Mouse (Mus musculus) heart, embryonic 15.5 days (tissue): ENCODE data around the gene Hivep3. TPM values are rescaled to one million over a fixed set of nuclear protein-coding genes. Genes with fewer than 3 reads are reported as not detected.

ENCODE experiments used
- ATAC-seq: fragments of 200-750 bp; cut with Nextera tagmentation; replicated peaks from 2 replicates; pipeline ENCODE4 v1.8.0; 2017; ENCODE audit warnings: low read depth, moderate TSS enrichment; ENCODE audit not compliant: insufficient number of reproducible peaks, insufficient read depth, low FRiP score
- H3K27ac ChIP-seq: fragments of 300-500 bp; sonication (generic); 2 replicates; pipeline ENCODE4 v1.5.1; 2015; ENCODE audit warnings: mild to moderate bottlenecking, inconsistent platforms
- H3K27me3 ChIP-seq: fragments of 300-500 bp; sonication (generic); 2 replicates; pipeline ENCODE4 v1.6.1; 2015; ENCODE audit warnings: inconsistent platforms
- H3K36me3 ChIP-seq: fragments of 300-500 bp; sonication (generic); 2 replicates; pipeline ENCODE4 v1.6.1; 2015; ENCODE audit warnings: mild to moderate bottlenecking, inconsistent platforms
- H3K4me1 ChIP-seq: fragments of 300-500 bp; sonication (generic); replicated peaks from 2 replicates; pipeline ENCODE4 v1.6.1; 2015; ENCODE audit warnings: inconsistent platforms
- H3K4me2 ChIP-seq: fragments of 300-500 bp; sonication (generic); 2 replicates; pipeline ENCODE4 v1.6.1; 2015; ENCODE audit warnings: inconsistent platforms, mild to moderate bottlenecking, moderate library complexity
- H3K4me3 ChIP-seq: fragments of 300-500 bp; sonication (generic); 2 replicates; pipeline ENCODE4 v1.5.1; 2015; ENCODE audit warnings: mild to moderate bottlenecking, inconsistent platforms
- H3K9ac ChIP-seq: fragments of 300-500 bp; sonication (generic); 2 replicates; pipeline ENCODE4 v1.6.1; 2015; ENCODE audit warnings: mild to moderate bottlenecking, inconsistent platforms
- H3K9me3 ChIP-seq: fragments of 300-500 bp; sonication (generic); replicated peaks from 2 replicates; pipeline ENCODE4 v1.6.1; 2016; ENCODE audit warnings: inconsistent platforms
- WGBS: fragments of 180-500 bp; shearing (Covaris S2); methylation state at CpG from one replicate; pipeline ENCODE4 v1.1.7; 2015; ENCODE audit warnings: mixed read lengths; 5-methylcytosine and 5-hydroxymethylcytosine counted together
- polyA plus RNA-seq: library from polyadenylated mRNA; unstranded; fragments of >200 nt; fragmentation: Nextera tagmentation; extraction: Ambion mirVana; gene quantifications from 2 replicates; pipeline ENCODE4 v1.2.1, GENCODE M21; 2015

Hivep3 gene
- polyA plus RNA-seq, 1 experiment from 2014 or later: 6.7 TPM

DNA sequence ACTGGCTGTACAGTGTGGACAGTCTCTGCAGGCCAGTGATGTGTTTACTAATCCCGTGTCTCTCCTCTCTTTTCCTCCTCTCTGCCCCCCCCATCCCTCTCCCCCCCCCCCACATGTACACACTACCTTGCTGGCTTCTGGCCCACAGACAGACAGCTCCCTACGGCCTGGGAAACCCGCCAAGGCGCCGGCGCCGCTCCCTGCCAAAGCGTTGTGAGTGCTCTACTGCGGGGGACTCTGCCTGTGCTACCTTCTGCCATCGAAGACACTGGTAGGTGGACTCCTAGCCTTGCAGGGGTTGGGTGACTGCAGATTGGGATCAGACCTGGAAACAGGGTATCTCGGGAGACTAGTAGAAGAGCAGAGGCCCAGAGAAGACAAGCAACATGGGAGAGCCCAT, 429.7 kb downstream of the Hivep3 start:
- WGBS: 24% methylated on average over 11 of the region's 11 CpGs

DNA sequence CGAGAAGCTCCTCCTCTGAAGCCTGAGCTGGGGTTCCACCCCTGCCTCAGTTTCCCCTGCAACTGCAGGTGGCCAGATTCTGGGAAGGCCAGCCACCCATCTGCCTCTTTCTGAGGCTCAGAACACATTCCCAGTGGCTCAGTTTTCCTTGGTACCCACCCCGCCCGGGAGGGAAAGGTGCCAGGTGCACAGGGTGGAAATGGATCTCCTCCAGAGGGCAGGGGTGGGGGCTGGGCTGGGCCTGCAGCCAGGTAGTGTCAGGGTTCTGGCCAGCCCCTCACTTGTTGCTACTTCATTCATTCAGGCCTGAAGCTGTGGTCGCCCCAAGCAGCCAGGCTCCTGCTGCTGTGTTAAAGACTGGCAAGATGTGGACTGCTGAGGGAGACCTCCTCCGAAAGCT, 430.7 kb downstream of the Hivep3 start:
- Histone ChIP-seq H3K4me2 (no peak overlapping the region), H3K9me3 (no peaks in the 10 kb centered on the region), H3K27me3 (peaks cover 6% of the 10 kb centered on the region; the same call in 1 of the 2 replicates), H3K36me3 (no peaks in the 10 kb centered on the region), H3K4me1 (peaks cover 44% of the 10 kb centered on the region), H3K9ac (no peak overlapping the region), H3K27ac (no peak overlapping the region), H3K4me3 (no peak overlapping the region)
- ATAC-seq: no peak
- 88% methylated on average over 5 of the region's 5 CpGs for WGBS

More for the DNA sequence above, 429.7 kb downstream of the Hivep3 start:
- H3K4me1 ChIP-seq: peaks cover 41% of the 10 kb centered on the region
- peaks cover 6% of the 10 kb centered on the region; the same call in 1 of the 2 replicates for H3K27me3 ChIP-seq
- H3K9ac ChIP-seq: no peak overlapping the region
- H3K27ac ChIP-seq: no peak overlapping the region
- H3K4me3 ChIP-seq: no peak overlapping the region
- peak overlapping the region; percentile 24; the same call in 1 of the 2 replicates for H3K4me2 ChIP-seq
- no peak; the same call in 1 of the 2 replicates for ATAC-seq
- H3K36me3 ChIP-seq: no peaks in the 10 kb centered on the region
- H3K9me3 ChIP-seq: no peaks in the 10 kb centered on the region

DNA sequence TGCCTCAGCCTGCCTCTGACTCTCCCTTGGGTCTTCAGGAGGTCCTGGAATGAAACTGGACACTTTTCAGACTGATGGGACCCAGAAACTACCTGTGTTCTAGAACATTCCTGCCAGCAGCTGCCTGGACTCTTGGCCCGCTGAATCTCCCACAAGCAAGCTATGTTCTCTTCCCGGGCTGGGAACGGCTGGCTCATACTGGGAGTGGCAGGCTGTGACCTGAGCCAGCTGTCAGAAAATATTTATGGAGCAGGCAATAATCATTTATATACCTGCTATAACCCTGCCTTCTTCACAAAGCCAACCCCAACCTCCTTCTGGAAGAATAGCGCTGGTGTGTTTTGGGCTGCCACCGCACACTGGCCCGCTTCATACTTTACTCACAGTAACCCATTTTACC, 434.2 kb downstream of the Hivep3 start:
- no peak overlapping the region for H3K9ac ChIP-seq
- no peak for ATAC-seq
- no peak overlapping the region for H3K4me3 ChIP-seq
- 86% methylated on average over 6 of the region's 6 CpGs for WGBS
- H3K36me3 ChIP-seq: no peaks in the 10 kb centered on the region
- peaks cover 39% of the 10 kb centered on the region for H3K4me1 ChIP-seq
- no peak overlapping the region for H3K27ac ChIP-seq
- no peak overlapping the region for H3K4me2 ChIP-seq
- H3K9me3 ChIP-seq: no peaks in the 10 kb centered on the region
- H3K27me3 ChIP-seq: peaks cover 6% of the 10 kb centered on the region; the same call in 1 of the 2 replicates

DNA sequence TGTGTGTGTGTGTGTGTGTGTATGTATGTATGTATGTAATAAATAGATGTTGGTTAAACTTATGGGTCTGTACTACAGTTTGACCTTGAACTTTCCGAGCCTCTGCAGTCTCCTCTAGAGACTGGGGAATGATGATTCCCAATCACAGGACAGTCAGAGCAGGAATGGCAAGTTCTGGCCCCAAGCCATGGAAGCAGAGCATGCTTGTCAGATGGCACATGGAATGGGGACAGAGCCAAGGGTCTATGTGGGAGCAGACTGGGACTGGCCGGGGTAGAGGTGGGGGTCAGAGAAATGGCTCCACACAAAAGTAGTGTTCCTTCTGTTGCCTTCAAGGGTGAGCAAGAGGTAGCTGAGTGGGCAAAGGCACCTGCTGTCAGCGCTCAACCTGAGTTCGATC, 434.8 kb downstream of the Hivep3 start:
- Histone ChIP-seq H3K4me3 (no peak overlapping the region), H3K4me2 (no peak overlapping the region), H3K36me3 (no peaks in the 10 kb centered on the region), H3K27me3 (peaks cover 6% of the 10 kb centered on the region; the same call in 1 of the 2 replicates), H3K27ac (no peak overlapping the region), H3K9ac (no peak overlapping the region), H3K9me3 (no peaks in the 10 kb centered on the region), H3K4me1 (peaks cover 34% of the 10 kb centered on the region)
- 78% methylated on average over 4 of the region's 4 CpGs for WGBS
- ATAC-seq: no peak

DNA sequence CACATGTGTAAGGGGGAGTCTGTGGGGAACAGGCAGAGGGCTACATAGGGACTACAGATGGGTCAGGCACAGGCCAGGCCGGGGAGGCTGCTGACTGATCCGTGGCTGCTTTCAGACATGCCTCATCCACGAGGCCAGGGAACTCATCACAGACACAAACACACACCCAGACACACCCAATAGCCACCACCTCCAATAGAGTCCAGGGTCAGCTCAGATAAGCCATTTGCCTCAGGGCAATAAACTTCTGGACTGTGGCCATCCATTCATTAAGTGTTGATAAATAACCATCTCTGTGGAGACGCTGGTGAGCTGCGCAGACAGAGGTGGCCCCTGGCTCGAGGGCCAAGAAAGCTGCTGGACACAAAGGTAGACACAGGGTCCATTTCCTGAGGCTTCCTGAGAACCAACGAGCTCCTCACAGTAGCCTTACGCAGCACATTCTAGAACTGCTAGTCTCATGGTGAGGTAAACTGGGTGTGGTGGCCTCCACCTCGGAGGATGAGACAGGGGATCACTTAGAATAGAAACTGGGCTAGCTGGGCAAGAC, 436.9 kb downstream of the Hivep3 start:
- no peak overlapping the region for H3K4me2 ChIP-seq
- no peak overlapping the region for H3K9ac ChIP-seq
- H3K4me1 ChIP-seq: peaks cover 29% of the 10 kb centered on the region
- H3K36me3 ChIP-seq: no peaks in the 10 kb centered on the region
- ATAC-seq: no peak
- 0 out of 2 replicates have a peak, but pooled peaks cover 3% of the 10 kb centered on the region for H3K27me3 ChIP-seq
- H3K4me3 ChIP-seq: no peak overlapping the region
- no peaks in the 10 kb centered on the region for H3K9me3 ChIP-seq
- no peak overlapping the region for H3K27ac ChIP-seq
- WGBS: 63% methylated on average over 9 of the region's 9 CpGs

DNA sequence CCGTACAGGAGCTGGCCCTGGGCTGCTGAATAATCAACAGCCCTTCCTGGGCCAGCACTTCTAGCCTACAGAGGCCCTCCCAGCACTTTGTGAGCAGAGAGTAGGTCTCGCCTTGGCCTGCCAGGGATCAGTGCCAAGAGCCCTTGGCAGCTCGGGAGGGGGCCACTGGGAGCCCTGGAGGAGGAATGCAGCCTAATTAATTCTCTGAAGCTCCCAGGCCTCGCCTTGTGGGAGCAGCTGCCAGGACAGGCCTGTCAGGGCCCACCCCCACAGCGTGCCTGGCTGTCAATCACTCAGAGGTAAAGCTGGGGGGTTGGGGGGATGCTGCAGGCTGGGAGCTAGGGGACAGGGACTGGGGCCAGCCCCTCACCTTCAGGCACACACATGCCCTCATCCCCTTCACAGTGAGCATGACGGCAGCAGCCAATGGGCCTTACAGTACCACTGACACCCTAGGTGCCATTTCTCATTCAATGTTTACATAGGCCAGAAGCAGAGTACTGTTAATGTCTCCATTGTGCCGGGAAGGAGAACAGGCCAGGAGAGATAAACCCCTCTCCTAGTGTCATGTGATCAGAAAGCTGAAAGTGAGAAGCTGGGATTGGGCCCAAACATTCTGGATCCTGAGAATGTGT, 438.6 kb downstream of the Hivep3 start:
- no peaks in the 10 kb centered on the region for H3K27me3 ChIP-seq
- H3K4me1 ChIP-seq: peaks cover 29% of the 10 kb centered on the region
- no peaks in the 10 kb centered on the region for H3K36me3 ChIP-seq
- ATAC-seq: peak; percentile 48; the same call in 1 of the 2 replicates
- peak overlapping the region; percentile 35 for H3K27ac ChIP-seq
- 15% methylated on average over 7 of the region's 7 CpGs for WGBS
- H3K4me3 ChIP-seq: no peak overlapping the region
- H3K9ac ChIP-seq: peak overlapping the region; percentile 33; the same call in 1 of the 2 replicates
- H3K4me2 ChIP-seq: no peak overlapping the region
- H3K9me3 ChIP-seq: no peaks in the 10 kb centered on the region

DNA sequence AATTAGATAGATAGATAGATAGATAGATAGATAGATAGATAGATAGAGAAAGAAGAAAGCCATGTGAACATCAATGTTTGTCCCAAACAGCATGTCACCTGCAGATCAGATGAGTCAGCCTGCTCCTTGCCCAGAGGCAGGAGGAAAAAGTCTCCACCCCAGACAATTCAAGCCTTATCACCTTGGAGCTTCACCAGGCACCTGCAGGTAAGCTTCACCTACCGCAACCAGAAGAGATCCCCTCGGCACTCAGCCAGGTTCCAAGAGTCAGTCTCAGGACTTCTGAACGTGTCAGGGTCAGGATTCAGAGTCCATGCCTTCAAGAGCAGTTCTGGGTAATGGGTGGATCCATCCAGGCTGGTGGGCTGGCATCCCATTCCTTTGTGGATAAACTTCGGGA, 445.5 kb downstream of the Hivep3 start:
- no peaks in the 10 kb centered on the region for H3K4me1 ChIP-seq
- no peak overlapping the region for H3K4me2 ChIP-seq
- ATAC-seq: no peak
- 75% methylated on average over 4 of the region's 4 CpGs for WGBS
- H3K27ac ChIP-seq: no peak overlapping the region
- H3K9me3 ChIP-seq: no peaks in the 10 kb centered on the region
- 0 out of 2 replicates have a peak, but pooled peaks cover 7% of the 10 kb centered on the region for H3K27me3 ChIP-seq
- no peak overlapping the region for H3K9ac ChIP-seq
- H3K36me3 ChIP-seq: no peaks in the 10 kb centered on the region
- H3K4me3 ChIP-seq: no peak overlapping the region

DNA sequence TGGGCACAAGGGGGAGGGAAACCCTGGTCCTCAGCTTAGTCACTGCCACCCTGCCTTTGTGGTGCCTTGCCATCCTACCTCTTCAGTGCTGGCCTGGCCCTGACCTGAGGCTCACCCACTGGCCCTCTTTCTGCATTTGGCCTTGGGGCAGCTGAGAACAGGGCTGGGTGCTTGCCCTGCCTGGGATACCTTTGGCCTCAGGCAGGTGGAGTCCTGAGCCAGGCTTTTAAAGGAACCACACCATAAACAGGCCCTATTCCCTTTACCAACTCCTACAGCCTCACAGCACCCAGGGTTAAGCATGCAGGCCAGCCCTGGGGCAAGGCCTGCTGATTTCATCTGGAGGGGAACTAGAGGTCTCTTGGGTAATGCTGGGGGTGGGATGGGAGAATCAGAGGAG, 447.0 kb downstream of the Hivep3 start:
- H3K4me3 ChIP-seq: no peak overlapping the region
- no peak overlapping the region for H3K4me2 ChIP-seq
- no peaks in the 10 kb centered on the region for H3K4me1 ChIP-seq
- H3K27ac ChIP-seq: no peak overlapping the region
- no peaks in the 10 kb centered on the region for H3K9me3 ChIP-seq
- no peaks in the 10 kb centered on the region for H3K36me3 ChIP-seq
- no peak for ATAC-seq
- H3K27me3 ChIP-seq: peaks cover 12% of the 10 kb centered on the region
- H3K9ac ChIP-seq: no peak overlapping the region

DNA sequence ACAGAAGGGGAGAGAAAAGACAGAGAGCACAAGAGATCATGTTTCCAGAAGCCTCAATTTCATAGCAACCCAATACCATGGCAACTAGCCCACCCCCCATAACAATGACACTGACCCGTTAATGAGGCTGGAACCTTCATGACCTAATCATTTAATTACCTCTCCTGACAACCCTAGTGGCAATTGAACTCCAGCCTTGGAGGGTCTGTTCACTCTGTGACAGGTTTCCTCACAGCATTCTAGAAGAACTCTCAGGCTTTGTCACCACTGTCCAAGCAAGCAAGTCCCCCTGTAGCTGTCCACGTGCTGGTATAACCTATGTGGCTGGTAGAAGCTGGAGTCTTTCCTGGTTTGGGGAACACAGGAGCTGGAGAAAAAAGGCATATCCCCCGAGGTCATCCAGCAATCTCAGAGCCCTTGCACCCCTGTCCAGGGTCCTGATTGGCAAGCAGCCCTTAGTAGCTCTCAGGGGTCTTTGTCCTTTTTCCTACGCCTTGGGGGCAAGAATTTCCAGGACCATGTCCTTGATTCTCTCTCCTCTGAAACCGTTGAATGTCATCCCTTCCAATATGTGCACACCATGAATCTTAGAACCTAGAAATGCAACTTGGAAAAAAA, 450.9 kb downstream of the Hivep3 start:
- WGBS: 20% methylated on average over 5 of the region's 5 CpGs
- Histone ChIP-seq H3K4me1 (peaks cover 13% of the 10 kb centered on the region), H3K4me3 (no peak overlapping the region), H3K9me3 (no peaks in the 10 kb centered on the region), H3K27ac (no peak overlapping the region), H3K27me3 (peaks cover 20% of the 10 kb centered on the region), H3K9ac (no peak overlapping the region), H3K4me2 (no peak overlapping the region), H3K36me3 (no peaks in the 10 kb centered on the region)
- ATAC-seq: no peak

DNA sequence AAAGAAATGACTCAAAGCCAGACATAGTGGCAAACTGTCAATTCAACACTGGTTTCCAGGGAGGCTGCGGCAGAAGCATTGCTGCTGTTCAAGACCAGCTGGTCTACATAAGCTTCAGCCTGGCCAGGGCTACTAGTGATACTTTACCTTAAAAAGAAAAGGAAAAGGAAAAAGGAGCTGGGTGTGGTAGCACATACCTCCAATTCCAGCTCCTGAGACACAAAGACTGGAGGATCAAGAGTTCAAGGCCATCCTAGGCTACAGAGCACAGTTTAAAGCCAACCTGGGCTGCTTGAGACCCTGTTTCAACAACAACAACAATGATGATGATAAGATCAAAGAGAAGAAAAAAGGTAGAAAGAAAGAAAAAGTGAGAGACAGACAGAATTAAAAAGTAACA, 452.9 kb downstream of the Hivep3 start:
- ATAC-seq: no peak
- Histone ChIP-seq H3K27me3 (peaks cover 25% of the 10 kb centered on the region), H3K4me2 (no peak overlapping the region), H3K9me3 (no peaks in the 10 kb centered on the region), H3K36me3 (no peaks in the 10 kb centered on the region), H3K27ac (no peak overlapping the region), H3K4me3 (no peak overlapping the region), H3K9ac (no peak overlapping the region), H3K4me1 (peaks cover 13% of the 10 kb centered on the region)
- 79% methylated on average over 1 of the region's 1 CpGs for WGBS

DNA sequence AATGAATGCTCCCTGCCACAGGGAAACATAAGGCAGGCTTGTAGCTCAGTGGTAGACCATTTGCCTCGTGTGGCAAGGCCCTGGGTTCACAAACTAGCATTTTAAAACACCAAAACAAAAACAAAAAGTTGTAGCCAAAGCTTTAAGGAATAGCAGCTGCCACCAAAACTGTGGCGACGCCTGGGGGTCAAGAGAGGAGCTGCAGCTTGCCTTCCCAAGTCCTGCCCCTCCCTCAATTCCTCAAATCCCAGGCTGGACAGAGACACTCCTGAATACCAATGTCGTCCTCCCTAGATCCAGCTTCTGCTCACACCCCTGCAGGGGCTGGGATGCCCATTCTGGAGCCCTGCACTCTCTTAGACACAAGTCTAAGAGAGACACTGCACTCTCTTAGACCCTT, 453.4 kb downstream of the Hivep3 start:
- 2% methylated on average over 4 of the region's 4 CpGs for WGBS
- Histone ChIP-seq H3K27ac (no peak overlapping the region), H3K36me3 (no peaks in the 10 kb centered on the region), H3K9ac (no peak overlapping the region), H3K4me1 (peaks cover 13% of the 10 kb centered on the region), H3K27me3 (peaks cover 25% of the 10 kb centered on the region), H3K9me3 (no peaks in the 10 kb centered on the region), H3K4me3 (no peak overlapping the region), H3K4me2 (no peak overlapping the region)
- no peak for ATAC-seq
